Mouse (Mus musculus): ENCODE data around the gene Pcolce2. TPM values are rescaled to one million over a fixed set of nuclear protein-coding genes. Genes with fewer than 3 reads are reported as not detected.

Pcolce2 gene
- 9.1 and 11.0 TPM in 2 replicates for polyA plus RNA-seq (2015; fragmentation: Nextera tagmentation; extraction: Ambion mirVana)

DNA sequence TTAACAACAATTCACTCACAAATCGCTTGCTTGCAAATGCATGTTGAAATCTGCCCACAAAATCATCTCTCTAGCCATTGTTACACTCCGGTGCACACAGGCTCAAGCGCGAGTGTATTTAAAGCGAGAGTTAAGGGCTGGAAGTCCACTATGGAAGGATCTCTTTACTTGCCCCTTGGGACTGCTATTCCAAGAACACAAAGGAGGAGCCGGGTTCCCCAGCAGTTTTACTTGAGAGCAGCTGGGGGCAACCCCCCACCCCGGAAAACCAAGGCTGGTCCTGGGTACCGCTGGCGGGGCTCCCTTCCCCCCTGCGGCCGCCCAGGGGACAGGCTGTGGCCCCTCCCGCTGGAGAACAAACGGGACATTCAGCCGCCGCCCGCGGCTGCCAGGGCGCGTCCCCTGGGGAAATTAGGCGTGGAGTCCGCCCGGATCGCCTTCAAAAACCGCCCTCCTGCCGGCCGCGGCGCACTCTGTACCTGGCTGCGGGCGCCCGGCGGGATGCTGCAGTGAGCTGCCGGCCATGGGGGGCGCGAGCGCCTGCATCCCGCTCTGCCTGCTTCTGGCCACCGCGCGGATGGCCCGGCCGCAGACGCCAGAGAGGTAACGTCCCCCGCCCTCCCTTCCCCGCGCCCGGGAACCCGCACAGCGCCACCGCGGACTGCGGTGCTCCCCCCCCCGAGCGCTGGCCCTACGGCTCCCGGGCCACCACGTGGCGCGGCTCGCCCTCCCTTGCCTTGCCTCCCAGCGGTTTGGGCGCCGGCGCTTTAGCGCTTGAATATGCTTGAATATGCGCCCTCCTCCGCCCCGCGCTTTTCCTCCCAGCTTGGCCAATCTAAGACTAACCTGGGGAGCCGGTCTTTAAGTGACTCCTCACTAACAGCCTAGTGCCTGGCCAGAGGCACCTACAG, at the start of gene Pcolce2:
TSS of gene Pcolce2 (plus strand) at position 331 of the 911 bp plus-strand sequence.
- Histone ChIP-seq H3K36me3 (no peaks in the 10 kb centered on the region), H3K27ac (no peak within 1 kb of the TSS), H3K4me1 (replicated peaks) (0 out of 2 replicates have a peak, but pooled peaks cover 7% of the 10 kb centered on the region), H3K27me3 (peaks cover 50% of the 10 kb centered on the region), H3K9me3 (replicated peaks) (no peaks in the 10 kb centered on the region), H3K4me3 (replicated peaks) (peak within 1 kb of the TSS; percentile 56), H3K4me2 (peak within 1 kb of the TSS; percentile 67), H3K9ac (peak within 1 kb of the TSS; percentile 41)
- DNase-seq (no peak), ATAC-seq (ENCODE audit: low read depth) (peak; percentile 58)
- under 1% methylated on average over 61 of the region's 71 CpGs for WGBS (ENCODE audit: insufficient replicate concordance)

- DNase-seq (no peak), ATAC-seq (ENCODE audit: low read depth) (no peak; the same call in 1 of the 2 replicates)
- WGBS (ENCODE audit: insufficient replicate concordance) = 78% methylated on average over 7 of the region's 7 CpGs
- H3K9me3 ChIP-seq (replicated peaks) = no peaks in the 10 kb centered on the region
- no peaks in the 10 kb centered on the region for H3K36me3 ChIP-seq
- peaks cover 6% of the 10 kb centered on the region for H3K27me3 ChIP-seq
- H3K27ac ChIP-seq = no peak overlapping the region
- no peak overlapping the region for H3K9ac ChIP-seq
- H3K4me2 ChIP-seq = no peak overlapping the region
- H3K4me1 ChIP-seq (replicated peaks) = no peaks in the 10 kb centered on the region
- no peak overlapping the region for H3K4me3 ChIP-seq (replicated peaks)
These were observed 49.3 kb upstream of the Pcolce2 start for GRCm38 (mm10) chr9:95588070-95588469.

DNA sequence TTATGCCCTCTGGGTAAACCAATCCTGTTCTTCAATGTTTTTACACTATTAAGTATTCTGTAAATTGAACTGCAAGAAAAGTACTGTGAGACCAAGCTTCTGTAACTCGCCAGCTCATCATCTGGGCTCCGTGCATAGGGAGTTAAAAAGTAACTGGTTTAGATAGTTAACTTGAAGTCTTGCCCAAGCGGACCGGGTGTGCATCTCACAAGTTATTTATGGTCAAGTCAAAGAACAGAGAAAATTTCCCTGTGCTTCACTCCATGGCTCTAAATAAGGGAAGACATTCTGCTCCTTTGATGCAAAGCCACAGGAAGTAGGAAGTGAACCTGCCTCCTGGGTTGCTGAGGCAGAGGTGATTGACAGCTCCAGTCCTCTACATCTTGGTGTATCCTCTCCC, 43.1 kb upstream of the Pcolce2 start:
- Histone ChIP-seq H3K9ac (no peak overlapping the region), H3K27ac (no peak overlapping the region), H3K4me1 (replicated peaks) (no peaks in the 10 kb centered on the region), H3K4me3 (replicated peaks) (no peak overlapping the region), H3K9me3 (replicated peaks) (no peaks in the 10 kb centered on the region), H3K27me3 (peaks cover 9% of the 10 kb centered on the region), H3K4me2 (no peak overlapping the region), H3K36me3 (no peaks in the 10 kb centered on the region)
- DNase-seq (no peak), ATAC-seq (ENCODE audit: low read depth) (no peak)
- 67% methylated on average over 4 of the region's 4 CpGs for WGBS (ENCODE audit: insufficient replicate concordance)

GRCm38 (mm10) chr9:95597466-95598178, 39.8 kb upstream of the Pcolce2 start:
- ATAC-seq (ENCODE audit: low read depth) (no peak), DNase-seq (no peak)
- WGBS (ENCODE audit: insufficient replicate concordance) = 47% methylated on average over 13 of the region's 13 CpGs

GRCm38 (mm10) chr9:95598179-95598721, 39.2 kb upstream of the Pcolce2 start:
- H3K9me3 ChIP-seq (replicated peaks) = no peaks in the 10 kb centered on the region
- H3K27ac ChIP-seq = no peak overlapping the region
- no peak for ATAC-seq (ENCODE audit: low read depth)
- peaks cover 12% of the 10 kb centered on the region for H3K27me3 ChIP-seq
- H3K4me1 ChIP-seq (replicated peaks) = no peaks in the 10 kb centered on the region
- no peak overlapping the region for H3K4me2 ChIP-seq
- WGBS (ENCODE audit: insufficient replicate concordance) = 42% methylated on average over 19 of the region's 19 CpGs
- no peak overlapping the region for H3K4me3 ChIP-seq (replicated peaks)
- H3K9ac ChIP-seq = no peak overlapping the region
- no peak for DNase-seq
- no peaks in the 10 kb centered on the region for H3K36me3 ChIP-seq

More at GRCm38 (mm10) chr9:95597466-95598178, 39.8 kb upstream of the Pcolce2 start:
- H3K27ac ChIP-seq = no peak overlapping the region
- no peak overlapping the region for H3K4me3 ChIP-seq (replicated peaks)
- no peaks in the 10 kb centered on the region for H3K4me1 ChIP-seq (replicated peaks)
- no peaks in the 10 kb centered on the region for H3K9me3 ChIP-seq (replicated peaks)
- peaks cover 11% of the 10 kb centered on the region for H3K27me3 ChIP-seq
- H3K36me3 ChIP-seq = no peaks in the 10 kb centered on the region
- H3K4me2 ChIP-seq = no peak overlapping the region
- H3K9ac ChIP-seq = no peak overlapping the region

- Histone ChIP-seq H3K9ac (no peak overlapping the region), H3K4me1 (replicated peaks) (no peaks in the 10 kb centered on the region), H3K4me3 (replicated peaks) (no peak overlapping the region), H3K9me3 (replicated peaks) (no peaks in the 10 kb centered on the region), H3K27me3 (peaks cover 14% of the 10 kb centered on the region), H3K4me2 (no peak overlapping the region), H3K27ac (no peak overlapping the region), H3K36me3 (no peaks in the 10 kb centered on the region)
- DNase-seq = no peak
- WGBS (ENCODE audit: insufficient replicate concordance) = 64% methylated on average over 4 of the region's 4 CpGs
- ATAC-seq (ENCODE audit: low read depth) = no peak
These were observed 38.0 kb upstream of the Pcolce2 start for GRCm38 (mm10) chr9:95599399-95599798.

DNA sequence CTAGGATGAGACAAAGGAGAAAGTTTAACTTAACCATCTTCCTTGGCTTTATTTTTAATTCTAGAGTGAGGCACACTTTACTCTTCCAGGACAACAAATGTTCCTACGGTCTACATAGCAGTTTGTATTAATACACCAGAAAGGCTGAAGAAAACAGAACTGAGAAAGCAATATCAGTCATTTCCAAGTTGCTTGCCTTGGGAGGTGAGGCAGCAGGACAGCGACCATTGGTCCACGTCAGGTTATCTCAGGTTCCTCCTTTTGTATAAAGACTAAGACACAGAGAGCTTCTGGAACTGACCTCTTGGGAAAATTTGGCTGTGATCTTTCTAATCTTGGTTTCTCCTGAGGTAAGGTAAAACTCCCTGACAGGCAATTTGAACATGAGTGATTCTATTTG, 34.6 kb upstream of the Pcolce2 start:
- 61% methylated on average over 3 of the region's 3 CpGs for WGBS (ENCODE audit: insufficient replicate concordance)
- no peak overlapping the region for H3K27ac ChIP-seq
- no peaks in the 10 kb centered on the region for H3K4me1 ChIP-seq (replicated peaks)
- ATAC-seq (ENCODE audit: low read depth) (no peak), DNase-seq (no peak)
- no peak overlapping the region for H3K9ac ChIP-seq
- H3K4me3 ChIP-seq (replicated peaks) = no peak overlapping the region
- H3K4me2 ChIP-seq = no peak overlapping the region
- peaks cover 14% of the 10 kb centered on the region for H3K27me3 ChIP-seq
- H3K9me3 ChIP-seq (replicated peaks) = no peaks in the 10 kb centered on the region
- H3K36me3 ChIP-seq = no peaks in the 10 kb centered on the region

DNA sequence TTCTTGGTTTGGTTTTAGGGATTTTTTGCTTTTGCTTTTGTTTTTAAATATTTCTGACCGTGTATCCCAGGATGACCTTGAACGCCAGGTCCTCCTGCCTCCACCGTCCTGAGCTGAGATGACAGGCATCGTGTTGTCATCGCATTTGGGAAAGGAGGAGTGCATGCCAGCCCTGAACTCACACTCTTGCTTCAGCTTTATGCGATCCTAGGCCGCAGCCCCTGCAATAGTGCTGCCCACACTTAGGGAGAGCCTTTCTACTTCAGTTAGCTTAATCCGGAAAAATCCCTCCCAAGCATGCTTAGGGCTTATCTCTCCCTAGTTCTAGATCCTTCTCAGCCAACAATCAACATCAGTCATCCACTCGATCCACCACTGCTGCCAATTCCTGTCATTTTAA, 34.1 kb upstream of the Pcolce2 start:
- no peak overlapping the region for H3K27ac ChIP-seq
- H3K36me3 ChIP-seq = no peaks in the 10 kb centered on the region
- H3K4me3 ChIP-seq (replicated peaks) = no peak overlapping the region
- no peak overlapping the region for H3K9ac ChIP-seq
- no peaks in the 10 kb centered on the region for H3K9me3 ChIP-seq (replicated peaks)
- ATAC-seq (ENCODE audit: low read depth) (no peak), DNase-seq (no peak)
- peaks cover 12% of the 10 kb centered on the region for H3K27me3 ChIP-seq
- no peaks in the 10 kb centered on the region for H3K4me1 ChIP-seq (replicated peaks)
- no peak overlapping the region for H3K4me2 ChIP-seq
- 69% methylated on average over 9 of the region's 9 CpGs for WGBS (ENCODE audit: insufficient replicate concordance)

DNA sequence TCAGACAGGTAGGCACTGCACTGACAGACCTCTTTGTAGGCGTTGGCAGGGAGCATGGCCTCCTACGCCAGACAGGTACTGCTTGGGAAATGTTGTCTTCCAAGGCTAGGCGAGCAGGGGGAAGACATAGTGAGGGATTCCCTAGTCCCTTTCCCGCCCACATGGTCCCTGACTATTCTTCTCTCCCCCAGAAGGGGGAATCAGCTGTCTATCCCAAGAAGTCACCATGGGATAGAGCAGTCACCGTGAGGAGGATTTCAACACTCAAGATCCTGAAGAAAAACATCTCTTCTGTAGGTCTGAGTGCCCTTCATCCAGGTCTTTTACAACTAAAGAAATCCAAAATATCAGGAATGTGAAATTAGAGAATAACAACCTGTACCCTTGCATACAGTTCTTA, 30.2 kb upstream of the Pcolce2 start:
- H3K27ac ChIP-seq = no peak overlapping the region
- ATAC-seq (ENCODE audit: low read depth) (no peak), DNase-seq (no peak)
- no peak overlapping the region for H3K9ac ChIP-seq
- no peaks in the 10 kb centered on the region for H3K9me3 ChIP-seq (replicated peaks)
- 56% methylated on average over 5 of the region's 5 CpGs for WGBS (ENCODE audit: insufficient replicate concordance)
- no peak overlapping the region for H3K4me3 ChIP-seq (replicated peaks)
- H3K4me2 ChIP-seq = no peak overlapping the region
- no peaks in the 10 kb centered on the region for H3K4me1 ChIP-seq (replicated peaks)
- H3K36me3 ChIP-seq = no peaks in the 10 kb centered on the region
- 0 out of 2 replicates have a peak, but pooled peaks cover 3% of the 10 kb centered on the region for H3K27me3 ChIP-seq

- no peaks in the 10 kb centered on the region for H3K9me3 ChIP-seq (replicated peaks)
- H3K4me2 ChIP-seq = no peak overlapping the region
- H3K4me1 ChIP-seq (replicated peaks) = no peaks in the 10 kb centered on the region
- H3K27ac ChIP-seq = no peak overlapping the region
- H3K36me3 ChIP-seq = no peaks in the 10 kb centered on the region
- ATAC-seq (ENCODE audit: low read depth) = no peak
- no peaks in the 10 kb centered on the region for H3K27me3 ChIP-seq
- no peak overlapping the region for H3K4me3 ChIP-seq (replicated peaks)
- no peak overlapping the region for H3K9ac ChIP-seq
- WGBS (ENCODE audit: insufficient replicate concordance) = 61% methylated on average over 8 of the region's 8 CpGs
- DNase-seq = no peak
These were observed 25.1 kb upstream of the Pcolce2 start for GRCm38 (mm10) chr9:95612246-95612768.
